Mouse (Mus musculus): ENCODE data around the gene Gm20388. TPM values are rescaled to one million over a fixed set of nuclear protein-coding genes. Genes with fewer than 3 reads are reported as not detected.

The Gm20388 gene
- polyA plus RNA-seq, 1 experiment from 2014 or later, result not detected

GRCm38 (mm10) chr8:124083611-124084010 is 4173.0 kb downstream of the Gm20388 start:
- Histone ChIP-seq H3K4me1 (ENCODE audit: control insufficient read depth in 2 of 2, insufficient read depth in 2 of 2, low read length in 2 of 2) (peaks cover 11 to 14% of the 10 kb centered on the region in 2 experiments), H3K4me3 (ENCODE audit: control insufficient read depth in 1 of 2, insufficient read depth in 1 of 2, low read depth in 1 of 2, low read length in 2 of 2) (no peak overlapping the region), H3K9me3 (ENCODE audit: control insufficient read depth, low read length) (no peaks in the 10 kb centered on the region), H3K4me2 (ENCODE audit: low read length) (no peak overlapping the region), H3K9ac (ENCODE audit: low read length) (no peak overlapping the region), H3K27ac (replicated peaks in 1 of 2; ENCODE audit: control insufficient read depth in 1 of 2, insufficient read depth in 1 of 2, low read depth in 2 of 2, low read length in 2 of 2) (no peak overlapping the region), H3K36me3 (ENCODE audit: control insufficient read depth, insufficient read depth, low read length) (no peaks in the 10 kb centered on the region), H3K27me3 (ENCODE audit: control insufficient read depth, insufficient read depth, low read length) (peaks cover 8% of the 10 kb centered on the region; the same call in 1 of the 2 replicates)
- ATAC-seq (ENCODE audit: insufficient number of reproducible peaks, insufficient read depth, low FRiP score, low read depth), result no peak
- WGBS, result 83% methylated on average over 7 of the region's 7 CpGs

DNA sequence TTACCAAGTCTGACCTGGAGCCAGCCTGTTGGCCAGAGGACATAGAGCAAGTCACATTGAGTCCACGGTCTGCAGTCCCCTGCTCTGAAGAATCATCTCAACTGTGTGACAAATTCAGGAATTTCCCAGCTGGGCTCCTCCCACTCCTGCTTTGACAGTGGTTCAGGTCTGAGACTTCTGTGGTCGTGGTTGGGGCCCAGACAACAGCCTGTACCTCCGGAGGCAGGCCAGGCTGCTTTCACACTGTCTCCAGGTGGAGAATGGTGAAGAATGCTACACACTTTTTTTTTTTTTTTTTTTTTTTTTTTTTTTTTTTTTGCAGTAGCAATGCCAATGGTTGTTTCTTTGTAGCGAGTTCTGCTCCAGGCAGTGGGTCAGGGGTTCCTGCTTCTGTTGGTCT is 4175.0 kb downstream of the Gm20388 start:
- no peak for ATAC-seq (ENCODE audit: insufficient number of reproducible peaks, insufficient read depth, low FRiP score, low read depth)
- 63% methylated on average over 4 of the region's 4 CpGs for WGBS
- no peak overlapping the region for H3K4me2 ChIP-seq (ENCODE audit: low read length)
- peaks cover 5 to 6% of the 10 kb centered on the region in 2 experiments for H3K4me1 ChIP-seq (ENCODE audit: control insufficient read depth in 2 of 2, insufficient read depth in 2 of 2, low read length in 2 of 2)
- no peaks in the 10 kb centered on the region for H3K9me3 ChIP-seq (ENCODE audit: control insufficient read depth, low read length)
- H3K9ac ChIP-seq (ENCODE audit: low read length), result no peak overlapping the region
- H3K4me3 ChIP-seq (ENCODE audit: control insufficient read depth in 1 of 2, insufficient read depth in 1 of 2, low read depth in 1 of 2, low read length in 2 of 2), result no peak overlapping the region
- peaks cover 8% of the 10 kb centered on the region; the same call in 1 of the 2 replicates for H3K27me3 ChIP-seq (ENCODE audit: control insufficient read depth, insufficient read depth, low read length)
- no peaks in the 10 kb centered on the region for H3K36me3 ChIP-seq (ENCODE audit: control insufficient read depth, insufficient read depth, low read length)
- H3K27ac ChIP-seq (replicated peaks in 1 of 2; ENCODE audit: control insufficient read depth in 1 of 2, insufficient read depth in 1 of 2, low read depth in 2 of 2, low read length in 2 of 2), result no peak overlapping the region

DNA sequence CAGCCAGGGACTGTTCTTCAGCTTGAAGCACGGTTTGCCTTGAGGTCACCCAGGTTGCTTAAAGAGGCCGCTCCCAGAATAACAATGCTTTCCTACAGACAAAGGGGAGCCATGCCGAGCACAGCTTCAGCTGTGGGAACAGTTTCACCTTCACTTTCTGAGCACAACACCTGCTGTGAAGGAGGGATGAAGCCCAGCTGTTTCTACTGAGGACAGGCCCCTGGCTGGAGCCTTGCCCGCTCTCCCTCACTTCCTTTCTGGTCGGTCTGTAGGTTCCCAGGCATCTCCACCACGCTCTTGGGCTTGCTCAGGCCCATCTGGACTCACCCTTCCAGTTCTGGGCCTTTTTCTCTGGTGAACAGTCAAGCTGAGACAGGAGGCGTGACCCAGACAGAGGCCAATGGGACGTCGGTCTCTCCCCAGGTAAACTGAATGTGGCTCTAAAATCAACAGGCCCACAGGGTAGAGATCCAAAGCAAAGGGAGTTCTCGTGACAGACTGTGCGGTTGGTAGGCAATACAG is 4177.5 kb downstream of the Gm20388 start:
- no peak for ATAC-seq (ENCODE audit: insufficient number of reproducible peaks, insufficient read depth, low FRiP score, low read depth)
- no peaks in the 10 kb centered on the region for H3K9me3 ChIP-seq (ENCODE audit: control insufficient read depth, low read length)
- peaks cover 8% of the 10 kb centered on the region; the same call in 1 of the 2 replicates for H3K27me3 ChIP-seq (ENCODE audit: control insufficient read depth, insufficient read depth, low read length)
- H3K4me2 ChIP-seq (ENCODE audit: low read length), result no peak overlapping the region
- no peak overlapping the region for H3K9ac ChIP-seq (ENCODE audit: low read length)
- 64% methylated on average over 11 of the region's 11 CpGs for WGBS
- no peaks in the 10 kb centered on the region for H3K36me3 ChIP-seq (ENCODE audit: control insufficient read depth, insufficient read depth, low read length)
- no peaks in the 10 kb centered on the region for H3K4me1 ChIP-seq (ENCODE audit: control insufficient read depth in 2 of 2, insufficient read depth in 2 of 2, low read length in 2 of 2)
- H3K27ac ChIP-seq (replicated peaks in 1 of 2; ENCODE audit: control insufficient read depth in 1 of 2, insufficient read depth in 1 of 2, low read depth in 2 of 2, low read length in 2 of 2), result no peak overlapping the region
- H3K4me3 ChIP-seq (ENCODE audit: control insufficient read depth in 1 of 2, insufficient read depth in 1 of 2, low read depth in 1 of 2, low read length in 2 of 2), result no peak overlapping the region

DNA sequence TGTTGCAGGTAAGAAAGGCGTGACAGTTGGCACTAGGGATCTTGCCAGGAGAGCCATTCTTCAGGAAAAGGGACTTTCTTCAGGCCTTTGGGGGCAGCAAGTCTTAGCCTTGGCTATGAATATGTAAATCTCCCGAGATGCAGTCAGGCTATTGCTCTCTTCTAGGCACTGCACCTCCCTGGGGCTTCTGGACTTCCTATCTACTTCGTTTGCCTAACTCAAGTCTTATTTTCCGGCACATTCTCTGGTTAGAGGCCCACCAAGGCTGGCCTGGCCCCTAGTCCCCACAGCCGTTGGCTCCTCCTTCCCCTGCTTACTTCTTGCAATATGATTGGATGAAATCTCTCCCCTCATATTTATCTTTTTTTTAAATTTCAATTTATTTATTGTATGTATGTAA is 4178.4 kb downstream of the Gm20388 start:
- 77% methylated on average over 5 of the region's 5 CpGs for WGBS

DNA sequence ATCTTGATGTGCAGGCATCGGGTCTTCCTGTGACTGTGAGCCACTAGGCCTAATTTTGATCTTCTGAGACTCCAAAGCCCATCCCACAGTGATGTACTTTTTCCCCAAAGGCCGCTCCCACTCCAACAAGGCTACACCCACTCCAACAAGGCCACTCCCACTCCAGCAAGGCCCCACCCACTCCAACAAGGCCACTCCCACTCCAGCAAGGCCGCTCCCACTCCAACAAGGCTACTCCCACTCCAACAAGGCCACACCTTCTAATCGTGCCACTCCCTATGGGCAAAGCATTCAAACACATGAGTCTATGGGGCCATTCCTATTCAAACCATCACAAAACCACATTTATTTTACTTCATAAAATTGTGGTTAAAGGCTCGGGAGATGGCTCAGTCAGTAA is 4179.8 kb downstream of the Gm20388 start:
- no peaks in the 10 kb centered on the region for H3K4me1 ChIP-seq (ENCODE audit: control insufficient read depth in 2 of 2, insufficient read depth in 2 of 2, low read length in 2 of 2)
- ATAC-seq (ENCODE audit: insufficient number of reproducible peaks, insufficient read depth, low FRiP score, low read depth), result no peak
- no peaks in the 10 kb centered on the region; the same call in 1 of the 2 replicates for H3K9me3 ChIP-seq (ENCODE audit: control insufficient read depth, low read length)
- peaks cover 8% of the 10 kb centered on the region; the same call in 1 of the 2 replicates for H3K27me3 ChIP-seq (ENCODE audit: control insufficient read depth, insufficient read depth, low read length)
- H3K4me3 ChIP-seq (ENCODE audit: control insufficient read depth in 1 of 2, insufficient read depth in 1 of 2, low read depth in 1 of 2, low read length in 2 of 2), result no peak overlapping the region
- H3K27ac ChIP-seq (replicated peaks in 1 of 2; ENCODE audit: control insufficient read depth in 1 of 2, insufficient read depth in 1 of 2, low read depth in 2 of 2, low read length in 2 of 2), result no peak overlapping the region
- no peaks in the 10 kb centered on the region for H3K36me3 ChIP-seq (ENCODE audit: control insufficient read depth, insufficient read depth, low read length)
- no peak overlapping the region for H3K9ac ChIP-seq (ENCODE audit: low read length)
- WGBS, result 90% methylated on average over 5 of the region's 5 CpGs
- no peak overlapping the region for H3K4me2 ChIP-seq (ENCODE audit: low read length)

More for the DNA sequence above, 4178.4 kb downstream of the Gm20388 start:
- no peaks in the 10 kb centered on the region; the same call in 1 of the 2 replicates for H3K9me3 ChIP-seq (ENCODE audit: control insufficient read depth, low read length)
- H3K9ac ChIP-seq (ENCODE audit: low read length), result no peak overlapping the region
- no peak overlapping the region for H3K4me2 ChIP-seq (ENCODE audit: low read length)
- no peak overlapping the region for H3K4me3 ChIP-seq (ENCODE audit: control insufficient read depth in 1 of 2, insufficient read depth in 1 of 2, low read depth in 1 of 2, low read length in 2 of 2)
- H3K4me1 ChIP-seq (ENCODE audit: control insufficient read depth in 2 of 2, insufficient read depth in 2 of 2, low read length in 2 of 2), result no peaks in the 10 kb centered on the region
- no peak overlapping the region for H3K27ac ChIP-seq (replicated peaks in 1 of 2; ENCODE audit: control insufficient read depth in 1 of 2, insufficient read depth in 1 of 2, low read depth in 2 of 2, low read length in 2 of 2)
- peaks cover 8% of the 10 kb centered on the region; the same call in 1 of the 2 replicates for H3K27me3 ChIP-seq (ENCODE audit: control insufficient read depth, insufficient read depth, low read length)
- no peak for ATAC-seq (ENCODE audit: insufficient number of reproducible peaks, insufficient read depth, low FRiP score, low read depth)
- no peaks in the 10 kb centered on the region for H3K36me3 ChIP-seq (ENCODE audit: control insufficient read depth, insufficient read depth, low read length)

GRCm38 (mm10) chr8:124098953-124099622 is 4188.4 kb downstream of the Gm20388 start:
- peak; percentile 27; the same call in 1 of the 2 replicates for ATAC-seq (ENCODE audit: insufficient number of reproducible peaks, insufficient read depth, low FRiP score, low read depth)
- H3K4me2 ChIP-seq (ENCODE audit: low read length), result no peak overlapping the region
- no peak overlapping the region for H3K9ac ChIP-seq (ENCODE audit: low read length)
- H3K9me3 ChIP-seq (ENCODE audit: control insufficient read depth, low read length), result no peaks in the 10 kb centered on the region; the same call in 1 of the 2 replicates
- no peak overlapping the region for H3K4me3 ChIP-seq (ENCODE audit: control insufficient read depth in 1 of 2, insufficient read depth in 1 of 2, low read depth in 1 of 2, low read length in 2 of 2)
- peaks cover 5 to 7% of the 10 kb centered on the region in 2 experiments for H3K4me1 ChIP-seq (ENCODE audit: control insufficient read depth in 2 of 2, insufficient read depth in 2 of 2, low read length in 2 of 2)
- H3K36me3 ChIP-seq (ENCODE audit: control insufficient read depth, insufficient read depth, low read length), result no peaks in the 10 kb centered on the region
- H3K27me3 ChIP-seq (ENCODE audit: control insufficient read depth, insufficient read depth, low read length), result no peaks in the 10 kb centered on the region
- 34% methylated on average over 11 of the region's 11 CpGs for WGBS
- H3K27ac ChIP-seq (replicated peaks in 1 of 2; ENCODE audit: control insufficient read depth in 1 of 2, insufficient read depth in 1 of 2, low read depth in 2 of 2, low read length in 2 of 2), result no peak overlapping the region

DNA sequence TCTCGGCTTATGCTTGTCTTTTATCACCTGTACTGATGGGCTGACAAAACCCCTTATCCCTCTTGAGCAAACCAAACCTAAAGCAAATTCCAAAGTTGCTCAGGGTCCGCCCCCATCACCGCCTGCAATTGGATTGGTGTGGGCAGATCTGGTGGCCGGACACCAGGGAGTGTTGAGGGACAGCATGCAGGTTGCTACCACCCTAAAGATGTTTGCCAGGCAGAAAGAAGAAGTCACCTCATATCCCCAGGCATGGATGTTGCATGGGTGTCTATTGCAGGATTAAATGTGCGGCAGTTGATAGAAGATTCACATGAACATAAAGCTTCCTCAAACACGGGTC is 4189.0 kb downstream of the Gm20388 start:
- H3K4me2 ChIP-seq (ENCODE audit: low read length), result no peak overlapping the region
- no peak overlapping the region for H3K9ac ChIP-seq (ENCODE audit: low read length)
- ATAC-seq (ENCODE audit: insufficient number of reproducible peaks, insufficient read depth, low FRiP score, low read depth), result no peak
- no peaks in the 10 kb centered on the region for H3K36me3 ChIP-seq (ENCODE audit: control insufficient read depth, insufficient read depth, low read length)
- WGBS, result 57% methylated on average over 6 of the region's 6 CpGs
- peaks cover 5 to 7% of the 10 kb centered on the region in 2 experiments for H3K4me1 ChIP-seq (ENCODE audit: control insufficient read depth in 2 of 2, insufficient read depth in 2 of 2, low read length in 2 of 2)
- no peak overlapping the region for H3K4me3 ChIP-seq (ENCODE audit: control insufficient read depth in 1 of 2, insufficient read depth in 1 of 2, low read depth in 1 of 2, low read length in 2 of 2)
- no peaks in the 10 kb centered on the region for H3K27me3 ChIP-seq (ENCODE audit: control insufficient read depth, insufficient read depth, low read length)
- H3K27ac ChIP-seq (replicated peaks in 1 of 2; ENCODE audit: control insufficient read depth in 1 of 2, insufficient read depth in 1 of 2, low read depth in 2 of 2, low read length in 2 of 2), result no peak overlapping the region
- no peaks in the 10 kb centered on the region for H3K9me3 ChIP-seq (ENCODE audit: control insufficient read depth, low read length)

All from heart, embryonic 14.5 days (tissue).